Mouse (Mus musculus): Measurements from ENCODE around the gene Zyg11b. TPM values are rescaled to one million over a fixed set of nuclear protein-coding genes. Genes with fewer than 3 reads are reported as not detected.

Gene Zyg11b
- 2.5 TPM for polyA plus RNA-seq (2015; fragmentation: Illumina TruSeq; extraction: RNeasy Lipid Tissue Mini Kit (QIAGEN cat#74804); ENCODE audit: insufficient read depth, low read depth, low replicate concordance)

GRCm38 (mm10) chr4:108300670-108301373, at the start of gene Zyg11b:
TSS of gene Zyg11b (minus strand) at chr4:108301096.

DNA sequence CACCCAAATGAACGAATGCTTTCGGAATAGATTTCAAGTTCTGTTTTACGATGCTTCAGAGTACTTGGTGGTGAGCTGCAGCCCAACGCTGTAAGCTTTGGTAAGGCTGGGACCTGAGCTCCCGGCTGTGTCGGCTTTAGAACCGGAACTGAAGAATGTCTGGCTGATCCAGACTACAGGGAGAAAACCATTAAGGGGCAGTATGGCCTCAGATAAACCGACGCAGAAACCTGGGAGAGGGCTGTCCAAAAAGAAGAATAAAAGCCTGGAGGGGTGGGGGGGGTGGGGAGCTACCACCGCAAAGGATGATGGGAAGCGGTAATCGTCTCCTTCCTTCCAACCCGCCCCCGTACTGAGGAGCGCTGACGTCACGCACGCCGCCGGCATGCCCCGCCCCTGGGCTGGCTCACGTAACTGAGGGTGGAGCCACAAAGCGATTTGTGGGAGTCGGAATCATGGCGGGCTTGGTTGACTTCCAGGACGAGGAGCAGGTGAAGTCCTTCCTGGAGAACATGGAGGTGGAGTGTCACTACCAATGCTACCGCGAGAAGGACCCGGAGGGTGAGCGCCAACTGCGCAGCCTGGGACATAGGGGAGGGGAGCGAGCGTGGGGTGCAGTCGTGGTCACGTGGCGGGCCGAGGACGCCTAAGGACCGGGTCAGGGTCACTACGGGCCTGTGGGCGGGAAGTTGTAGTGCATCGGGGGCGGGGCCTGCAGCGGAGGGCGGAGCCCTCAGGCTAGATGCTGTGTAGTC, 27.0 kb upstream of the Zyg11b start, which contains the start of gene Coa7:
TSS of gene Coa7 (plus strand) at position 411 of the 755 bp plus-strand sequence.

DNA sequence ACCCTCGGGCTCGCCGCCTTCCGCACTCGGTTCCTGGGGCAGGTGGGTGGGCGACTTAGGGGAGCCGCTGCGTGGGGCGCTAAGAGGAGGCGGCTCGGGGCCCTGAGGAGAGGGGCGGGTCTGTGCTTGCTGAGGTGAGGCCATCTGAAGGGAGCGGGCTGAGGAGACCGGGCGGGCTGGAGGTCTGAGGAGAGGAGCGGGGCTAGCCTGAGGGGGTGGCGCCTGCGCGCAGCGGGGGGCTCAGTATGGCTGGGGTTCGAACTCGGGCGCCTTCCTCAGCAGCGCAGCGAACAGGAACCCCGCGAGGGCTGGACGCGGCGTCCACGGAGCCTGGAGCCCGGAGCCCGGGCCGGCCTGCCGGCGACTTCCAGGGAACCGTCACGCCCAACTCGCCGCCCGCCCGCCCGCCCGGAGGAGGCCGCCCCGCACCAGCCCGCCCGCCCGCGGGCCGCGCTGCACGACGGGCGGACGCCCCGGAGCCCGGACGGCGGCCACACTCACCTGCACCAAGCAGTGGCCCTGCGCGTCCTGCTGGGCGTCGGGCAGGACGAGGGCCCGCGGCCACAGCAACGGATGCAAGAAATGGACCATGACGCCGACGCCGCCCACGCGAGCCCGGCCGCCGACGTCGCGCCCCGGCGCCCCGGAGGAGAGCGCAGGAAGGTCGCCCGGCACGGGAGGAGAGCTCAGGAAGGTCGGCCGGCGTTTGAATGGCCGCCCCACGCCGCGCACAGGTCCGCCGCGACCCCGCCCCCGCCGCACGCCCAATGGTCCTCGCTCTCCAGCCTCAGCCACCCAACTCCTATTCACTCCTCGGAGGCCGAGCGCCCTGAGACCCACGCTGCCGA, 83.3 kb downstream of the Zyg11b start, which contains the start of gene Zyg11a:
TSS of gene Zyg11a (minus strand) at position 717 of the 848 bp plus-strand sequence.

Other genes with a start within 250 kb of the Zyg11b start
- gene Podn, start 204.7 kb downstream of the Zyg11b start, polyA plus RNA-seq (2015; fragmentation: Illumina TruSeq; extraction: RNeasy Lipid Tissue Mini Kit (QIAGEN cat#74804); ENCODE audit: insufficient read depth, low read depth, low replicate concordance): 10.8 TPM
- 60.6 TPM for gene Scp2, start 156.1 kb downstream of the Zyg11b start, polyA plus RNA-seq (2015; fragmentation: Illumina TruSeq; extraction: RNeasy Lipid Tissue Mini Kit (QIAGEN cat#74804); ENCODE audit: insufficient read depth, low read depth, low replicate concordance)
- gene Echdc2, start 135.7 kb downstream of the Zyg11b start, polyA plus RNA-seq (2015; fragmentation: Illumina TruSeq; extraction: RNeasy Lipid Tissue Mini Kit (QIAGEN cat#74804); ENCODE audit: insufficient read depth, low read depth, low replicate concordance): 145 TPM
- gene Zyg11a, start 83.0 kb downstream of the Zyg11b start, polyA plus RNA-seq (2015; fragmentation: Illumina TruSeq; extraction: RNeasy Lipid Tissue Mini Kit (QIAGEN cat#74804); ENCODE audit: insufficient read depth, low read depth, low replicate concordance): not detected
- gene Coa7, start 27.0 kb upstream of the Zyg11b start, polyA plus RNA-seq (2015; fragmentation: Illumina TruSeq; extraction: RNeasy Lipid Tissue Mini Kit (QIAGEN cat#74804); ENCODE audit: insufficient read depth, low read depth, low replicate concordance): 0.92 TPM
- not detected for gene Shisal2a, start 82.3 kb upstream of the Zyg11b start, polyA plus RNA-seq (2015; fragmentation: Illumina TruSeq; extraction: RNeasy Lipid Tissue Mini Kit (QIAGEN cat#74804); ENCODE audit: insufficient read depth, low read depth, low replicate concordance)
- gene Gpx7, start 105.9 kb upstream of the Zyg11b start, polyA plus RNA-seq (2015; fragmentation: Illumina TruSeq; extraction: RNeasy Lipid Tissue Mini Kit (QIAGEN cat#74804); ENCODE audit: insufficient read depth, low read depth, low replicate concordance): 4.0 TPM
- 14.8 TPM for gene Tut4, start 158.3 kb upstream of the Zyg11b start, polyA plus RNA-seq (2015; fragmentation: Illumina TruSeq; extraction: RNeasy Lipid Tissue Mini Kit (QIAGEN cat#74804); ENCODE audit: insufficient read depth, low read depth, low replicate concordance)